Mouse (Mus musculus): ENCODE data around the gene Sertad1.

Sertad1 gene

GRCm38 (mm10) chr7:27472596-27472995, 14.1 kb upstream of the Sertad1 start:
- CTCF ChIA-PET = interaction anchor here (0.6 to 1.3 kb wide), 5 partner anchors 15 to 39 kb away, joined by 3 to 11 read pairs (median 5); no protein-coding TSS in a partner anchor

- CTCF ChIA-PET = interaction anchor here (0.6 to 1.3 kb wide), 4 partner anchors 14 to 40 kb away, joined by 3 to 5 read pairs (median 4); no protein-coding TSS in a partner anchor
These were observed 13.4 kb upstream of the Sertad1 start, which contains the start of gene Sertad3 for GRCm38 (mm10) chr7:27473156-27473834. Gene Sertad3, plus strand, starts transcription at chr7:27473768.

- CTCF ChIA-PET = no interaction called here
These were observed 12.7 kb upstream of the Sertad1 start for GRCm38 (mm10) chr7:27473835-27474489.

GRCm38 (mm10) chr7:27474490-27474954, 12.2 kb upstream of the Sertad1 start:
- CTCF ChIA-PET = interaction anchor here (0.6 kb wide), 1 partner anchor 110 kb away, joined by 5 read pairs; no protein-coding TSS in a partner anchor

- CTCF ChIA-PET = interaction anchor here (0.8 kb wide), 1 partner anchor 13 kb away, joined by 4 read pairs; no protein-coding TSS in a partner anchor
These were observed 11.1 kb upstream of the Sertad1 start for GRCm38 (mm10) chr7:27475596-27475995.

GRCm38 (mm10) chr7:27476098-27476635, 10.5 kb upstream of the Sertad1 start:
- CTCF ChIA-PET = interaction anchor here (0.6 to 0.8 kb wide), 2 partner anchors 13 to 33 kb away, joined by 3 to 4 read pairs; no protein-coding TSS in a partner anchor

GRCm38 (mm10) chr7:27478561-27478960, 8.1 kb upstream of the Sertad1 start:
- CTCF ChIA-PET = interaction anchor here (0.6 to 0.7 kb wide), 2 partner anchors 9 to 41 kb away, joined by 3 to 4 read pairs; no protein-coding TSS in a partner anchor

GRCm38 (mm10) chr7:27479750-27480149, 7.0 kb upstream of the Sertad1 start:
- CTCF ChIA-PET = no interaction called here

GRCm38 (mm10) chr7:27480506-27480905, 6.2 kb upstream of the Sertad1 start:
- CTCF ChIA-PET = no interaction called here

- CTCF ChIA-PET = no interaction called here
These were observed 5.6 kb upstream of the Sertad1 start for GRCm38 (mm10) chr7:27480927-27481626.

- CTCF ChIA-PET = no interaction called here
These were observed 5.1 kb upstream of the Sertad1 start for GRCm38 (mm10) chr7:27481627-27481969.

- CTCF ChIA-PET = no interaction called here
These were observed 2.9 kb upstream of the Sertad1 start for GRCm38 (mm10) chr7:27483860-27484259.

- CTCF ChIA-PET = interaction anchor here (0.7 kb wide), 1 partner anchor 43 kb away, joined by 13 read pairs; no protein-coding TSS in a partner anchor
These were observed 474 bp upstream of the Sertad1 start for GRCm38 (mm10) chr7:27486102-27486769.

- CTCF ChIA-PET = interaction anchor here (0.6 to 1.6 kb wide), 2 partner anchors 10 to 15 kb away, joined by 4 to 5 read pairs; no protein-coding TSS in a partner anchor
These were observed 1.1 kb downstream of the Sertad1 start for GRCm38 (mm10) chr7:27487740-27488268.

- CTCF ChIA-PET = no interaction called here
These were observed 2.7 kb downstream of the Sertad1 start for GRCm38 (mm10) chr7:27489270-27489869.

- CTCF ChIA-PET = interaction anchor here (0.6 to 2.1 kb wide), 2 partner anchors 52 to 187 kb away, joined by 6 to 8 read pairs; no protein-coding TSS in a partner anchor
These were observed 3.5 kb downstream of the Sertad1 start for GRCm38 (mm10) chr7:27490227-27490542.

GRCm38 (mm10) chr7:27490543-27491329, 4.0 kb downstream of the Sertad1 start:
- CTCF ChIA-PET = interaction anchor here (0.6 to 2.1 kb wide), 3 partner anchors 52 to 195 kb away, joined by 3 to 8 read pairs (median 6); no protein-coding TSS in a partner anchor

- CTCF ChIA-PET = interaction anchor here (0.5 to 2.1 kb wide), 2 partner anchors 53 to 234 kb away, joined by 3 to 6 read pairs; partner anchors contain the start of gene Numbl
These were observed 5.1 kb downstream of the Sertad1 start for GRCm38 (mm10) chr7:27491856-27492255.

GRCm38 (mm10) chr7:27493022-27493421, 6.3 kb downstream of the Sertad1 start:
- CTCF ChIA-PET = no interaction called here

All from spleen, embryonic (tissue).